Mouse (Mus musculus) heart, embryonic 15.5 days (tissue): Measurements from ENCODE around the gene Dcaf17. TPM values are rescaled to one million over a fixed set of nuclear protein-coding genes. Genes with fewer than 3 reads are reported as not detected.

Source experiments
- ATAC-seq: fragments of 200-750 bp; cut with Nextera tagmentation; replicated peaks from 2 replicates; pipeline ENCODE4 v1.8.0; 2017; ENCODE audit warnings: low read depth, moderate TSS enrichment; ENCODE audit not compliant: insufficient number of reproducible peaks, insufficient read depth, low FRiP score
- H3K27ac ChIP-seq: fragments of 300-500 bp; sonication (generic); 2 replicates; pipeline ENCODE4 v1.5.1; 2015; ENCODE audit warnings: mild to moderate bottlenecking, inconsistent platforms
- H3K27me3 ChIP-seq: fragments of 300-500 bp; sonication (generic); 2 replicates; pipeline ENCODE4 v1.6.1; 2015; ENCODE audit warnings: inconsistent platforms
- H3K36me3 ChIP-seq: fragments of 300-500 bp; sonication (generic); 2 replicates; pipeline ENCODE4 v1.6.1; 2015; ENCODE audit warnings: mild to moderate bottlenecking, inconsistent platforms
- H3K4me1 ChIP-seq: fragments of 300-500 bp; sonication (generic); replicated peaks from 2 replicates; pipeline ENCODE4 v1.6.1; 2015; ENCODE audit warnings: inconsistent platforms
- H3K4me2 ChIP-seq: fragments of 300-500 bp; sonication (generic); 2 replicates; pipeline ENCODE4 v1.6.1; 2015; ENCODE audit warnings: inconsistent platforms, mild to moderate bottlenecking, moderate library complexity
- H3K4me3 ChIP-seq: fragments of 300-500 bp; sonication (generic); 2 replicates; pipeline ENCODE4 v1.5.1; 2015; ENCODE audit warnings: mild to moderate bottlenecking, inconsistent platforms
- H3K9ac ChIP-seq: fragments of 300-500 bp; sonication (generic); 2 replicates; pipeline ENCODE4 v1.6.1; 2015; ENCODE audit warnings: mild to moderate bottlenecking, inconsistent platforms
- H3K9me3 ChIP-seq: fragments of 300-500 bp; sonication (generic); replicated peaks from 2 replicates; pipeline ENCODE4 v1.6.1; 2016; ENCODE audit warnings: inconsistent platforms
- WGBS: fragments of 180-500 bp; shearing (Covaris S2); methylation state at CpG from one replicate; pipeline ENCODE4 v1.1.7; 2015; ENCODE audit warnings: mixed read lengths; 5-methylcytosine and 5-hydroxymethylcytosine counted together
- polyA plus RNA-seq: library from polyadenylated mRNA; unstranded; fragments of >200 nt; fragmentation: Nextera tagmentation; extraction: Ambion mirVana; gene quantifications from 2 replicates; pipeline ENCODE4 v1.2.1, GENCODE M21; 2015

The Dcaf17 gene
- polyA plus RNA-seq, 1 experiment from 2014 or later: 18.5 TPM

DNA sequence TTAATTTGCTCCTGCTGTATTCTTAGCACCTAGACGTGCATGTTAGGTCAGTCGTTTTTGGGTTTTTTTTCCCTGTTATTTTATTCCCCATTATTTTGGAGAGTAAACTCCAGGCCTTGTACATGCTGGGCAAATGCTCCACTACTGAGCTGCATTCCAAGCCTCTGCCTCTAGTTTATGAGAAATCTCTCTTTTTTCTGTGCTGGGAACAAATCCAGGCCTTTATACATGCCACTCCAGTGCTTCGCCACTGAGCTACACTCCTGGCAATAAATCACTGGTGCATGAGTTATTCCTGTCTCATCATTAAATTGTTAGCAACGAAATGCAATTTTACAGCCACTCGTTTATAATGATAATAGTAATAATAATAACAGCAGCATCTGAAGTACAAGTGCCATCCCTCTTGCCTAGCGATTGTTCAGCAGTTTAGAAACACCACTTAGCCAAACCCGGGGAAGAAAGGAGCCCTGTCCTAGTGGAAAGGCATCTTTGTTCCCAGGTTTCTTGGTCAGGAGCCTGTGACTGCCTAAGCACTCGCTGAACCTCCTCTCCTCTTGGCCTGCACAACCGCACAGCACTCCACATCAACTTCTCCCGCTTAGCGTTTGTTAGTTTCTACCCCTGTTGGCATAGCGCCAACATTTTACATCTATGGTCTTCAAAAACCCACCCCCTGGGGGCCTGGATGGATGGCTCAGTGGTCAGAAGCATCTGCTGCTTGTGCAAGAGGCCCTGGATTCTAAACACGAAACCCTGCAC lies 67.3 kb downstream of the Dcaf17 start:
- Histone ChIP-seq H3K9me3 (no peaks in the 10 kb centered on the region), H3K4me1 (peaks cover 19% of the 10 kb centered on the region), H3K4me3 (no peak overlapping the region), H3K9ac (no peak overlapping the region), H3K27ac (no peak overlapping the region), H3K27me3 (peaks cover 19% of the 10 kb centered on the region), H3K36me3 (no peaks in the 10 kb centered on the region), H3K4me2 (no peak overlapping the region)
- 79% methylated on average over 13 of the region's 13 CpGs for WGBS
- no peak for ATAC-seq

GRCm38 (mm10) chr2:71123591-71123990 lies 68.5 kb downstream of the Dcaf17 start:
- no peaks in the 10 kb centered on the region for H3K9me3 ChIP-seq
- H3K27ac ChIP-seq: no peak overlapping the region
- H3K4me3 ChIP-seq: no peak overlapping the region
- peaks cover 8% of the 10 kb centered on the region; the same call in 1 of the 2 replicates for H3K4me1 ChIP-seq
- ATAC-seq: no peak
- WGBS: 37% methylated on average over 2 of the region's 2 CpGs
- H3K36me3 ChIP-seq: no peaks in the 10 kb centered on the region
- no peak overlapping the region for H3K9ac ChIP-seq
- H3K27me3 ChIP-seq: peaks cover 15% of the 10 kb centered on the region
- H3K4me2 ChIP-seq: no peak overlapping the region

DNA sequence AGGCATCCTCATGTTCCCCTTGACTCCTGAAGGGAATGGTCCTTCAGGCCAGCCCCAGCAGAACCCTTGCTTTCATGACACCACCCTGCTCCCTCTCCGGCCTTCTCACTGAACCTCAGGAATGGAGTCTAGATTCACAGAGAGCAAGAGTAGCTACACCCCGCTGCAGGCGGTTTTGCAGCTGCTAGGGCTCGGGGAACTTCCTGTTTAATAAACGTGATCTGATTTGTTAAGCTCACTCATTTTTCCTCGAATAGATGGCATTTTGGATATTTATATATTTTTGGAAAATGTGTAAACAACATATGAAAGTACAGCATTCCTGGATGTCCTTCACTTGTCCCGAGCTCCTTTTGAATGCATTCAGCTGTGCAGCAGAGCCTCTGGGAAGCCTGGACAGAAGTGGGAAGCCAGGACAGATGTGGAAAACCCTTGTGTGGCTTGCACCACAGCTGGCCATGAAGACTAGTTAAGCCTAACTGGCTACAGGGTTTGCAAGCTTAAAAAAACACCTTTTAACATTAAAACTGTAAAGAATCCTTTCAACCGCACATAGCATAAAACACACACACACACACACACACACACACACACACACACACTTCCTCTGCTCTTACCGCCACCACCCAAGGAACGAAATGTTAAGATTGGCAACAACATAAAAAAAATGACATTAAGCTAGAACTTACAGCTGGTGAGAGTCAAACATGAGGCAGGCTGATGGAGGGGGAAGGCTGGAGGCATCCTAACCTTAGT lies 72.8 kb downstream of the Dcaf17 start:
- Histone ChIP-seq H3K9me3 (no peaks in the 10 kb centered on the region), H3K27me3 (no peaks in the 10 kb centered on the region), H3K9ac (no peak overlapping the region), H3K4me2 (no peak overlapping the region), H3K27ac (no peak overlapping the region), H3K4me1 (peaks cover 5% of the 10 kb centered on the region; the same call in 1 of the 2 replicates), H3K36me3 (no peaks in the 10 kb centered on the region), H3K4me3 (no peak overlapping the region)
- 68% methylated on average over 10 of the region's 10 CpGs for WGBS
- ATAC-seq: no peak

DNA sequence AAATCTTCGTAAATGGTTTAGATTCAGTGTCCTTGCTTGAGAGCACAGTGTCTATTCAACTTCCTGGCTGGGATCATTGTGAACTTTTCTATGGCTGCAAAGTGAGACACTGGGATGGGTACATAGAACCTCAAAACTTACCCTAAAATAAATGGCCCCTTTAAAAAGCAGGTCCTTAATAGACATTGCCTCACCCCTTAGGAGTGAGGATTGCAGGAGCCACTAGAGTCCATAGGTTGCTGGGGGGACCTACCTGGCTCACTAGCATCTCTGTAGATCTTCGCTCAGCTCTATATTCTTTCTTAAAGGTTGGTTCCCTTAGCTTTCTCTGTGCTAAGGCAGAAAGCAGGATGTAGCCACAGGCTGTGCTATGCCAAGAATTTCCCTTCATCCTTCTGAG lies 75.2 kb downstream of the Dcaf17 start:
- no peaks in the 10 kb centered on the region for H3K27me3 ChIP-seq
- 88% methylated on average over 2 of the region's 2 CpGs for WGBS
- H3K4me2 ChIP-seq: no peak overlapping the region
- ATAC-seq: no peak
- 0 out of 2 replicates have a peak, but pooled peaks cover 5% of the 10 kb centered on the region for H3K4me1 ChIP-seq
- no peaks in the 10 kb centered on the region for H3K9me3 ChIP-seq
- H3K36me3 ChIP-seq: no peaks in the 10 kb centered on the region
- H3K9ac ChIP-seq: no peak overlapping the region
- no peak overlapping the region for H3K4me3 ChIP-seq
- H3K27ac ChIP-seq: no peak overlapping the region

GRCm38 (mm10) chr2:71131866-71132496 lies 76.9 kb downstream of the Dcaf17 start:
- no peak overlapping the region for H3K4me3 ChIP-seq

GRCm38 (mm10) chr2:71134041-71134505 lies 78.9 kb downstream of the Dcaf17 start:
- H3K4me2 ChIP-seq: no peak overlapping the region
- H3K4me1 ChIP-seq: 0 out of 2 replicates have a peak, but pooled peaks cover 5% of the 10 kb centered on the region
- H3K27me3 ChIP-seq: no peaks in the 10 kb centered on the region
- no peaks in the 10 kb centered on the region for H3K9me3 ChIP-seq
- no peak overlapping the region for H3K27ac ChIP-seq
- no peak overlapping the region for H3K4me3 ChIP-seq
- WGBS: 56% methylated on average over 9 of the region's 9 CpGs
- H3K36me3 ChIP-seq: no peaks in the 10 kb centered on the region
- no peak for ATAC-seq
- no peak overlapping the region for H3K9ac ChIP-seq

More at GRCm38 (mm10) chr2:71131866-71132496, 76.9 kb downstream of the Dcaf17 start:
- WGBS: 68% methylated on average over 3 of the region's 3 CpGs
- Histone ChIP-seq H3K36me3 (no peaks in the 10 kb centered on the region), H3K9ac (no peak overlapping the region), H3K9me3 (no peaks in the 10 kb centered on the region), H3K27me3 (no peaks in the 10 kb centered on the region), H3K27ac (no peak overlapping the region), H3K4me2 (no peak overlapping the region), H3K4me1 (0 out of 2 replicates have a peak, but pooled peaks cover 5% of the 10 kb centered on the region)
- ATAC-seq: no peak

- Histone ChIP-seq H3K36me3 (no peaks in the 10 kb centered on the region), H3K9ac (no peak overlapping the region), H3K4me2 (no peak overlapping the region), H3K27me3 (no peaks in the 10 kb centered on the region), H3K27ac (no peak overlapping the region), H3K4me3 (no peak overlapping the region), H3K4me1 (0 out of 2 replicates have a peak, but pooled peaks cover 5% of the 10 kb centered on the region), H3K9me3 (no peaks in the 10 kb centered on the region)
- 77% methylated on average over 5 of the region's 5 CpGs for WGBS
- ATAC-seq: no peak
These were observed 79.7 kb downstream of the Dcaf17 start for GRCm38 (mm10) chr2:71134836-71135235.

DNA sequence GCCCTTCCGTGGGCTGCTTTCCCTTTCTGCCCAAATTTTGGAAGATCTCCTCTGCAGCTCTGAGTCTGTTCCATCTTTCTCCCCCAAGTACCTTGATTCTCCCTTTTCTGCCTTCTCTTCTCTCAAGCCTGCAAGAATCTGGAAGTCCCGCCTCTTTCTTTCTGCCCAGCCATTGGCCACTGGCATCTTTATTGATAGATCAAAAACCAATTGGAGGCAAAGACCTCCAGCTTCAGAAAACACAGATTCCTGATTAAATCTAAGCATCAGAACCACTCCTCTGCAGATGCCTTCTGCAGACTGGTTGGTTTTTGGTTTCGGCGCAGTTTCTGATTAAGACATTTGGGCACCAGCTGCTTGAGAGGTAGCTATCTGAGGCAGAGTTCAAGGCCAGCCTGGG lies 85.5 kb downstream of the Dcaf17 start:
- ATAC-seq: no peak
- no peaks in the 10 kb centered on the region for H3K27me3 ChIP-seq
- H3K9ac ChIP-seq: no peak overlapping the region
- H3K4me3 ChIP-seq: no peak overlapping the region
- H3K27ac ChIP-seq: no peak overlapping the region
- WGBS: 64% methylated on average over 4 of the region's 4 CpGs
- H3K36me3 ChIP-seq: no peaks in the 10 kb centered on the region
- no peak overlapping the region for H3K4me2 ChIP-seq
- H3K9me3 ChIP-seq: no peaks in the 10 kb centered on the region
- H3K4me1 ChIP-seq: no peaks in the 10 kb centered on the region

DNA sequence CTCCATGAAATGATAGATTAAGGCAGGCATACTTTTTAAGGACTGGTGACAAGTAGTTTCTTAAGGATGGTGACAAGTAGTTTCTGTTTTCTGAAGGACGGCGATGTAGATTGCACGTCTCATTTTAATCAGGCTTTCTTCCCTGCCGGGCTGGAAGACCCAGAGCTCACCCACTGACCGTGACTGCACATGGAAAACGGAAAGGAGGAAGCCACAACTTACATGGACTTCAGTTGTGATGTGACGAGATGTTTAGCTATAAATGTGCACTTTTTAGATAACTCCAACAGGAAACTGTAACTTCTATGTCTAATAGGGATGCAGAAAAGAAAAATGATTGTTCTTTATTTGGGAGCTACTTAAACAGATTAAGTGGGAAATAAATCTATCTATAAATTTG lies 87.3 kb downstream of the Dcaf17 start:
- no peak overlapping the region for H3K4me3 ChIP-seq
- no peak overlapping the region for H3K9ac ChIP-seq
- no peak overlapping the region for H3K27ac ChIP-seq
- H3K4me2 ChIP-seq: no peak overlapping the region
- no peaks in the 10 kb centered on the region for H3K4me1 ChIP-seq
- H3K27me3 ChIP-seq: no peaks in the 10 kb centered on the region
- 46% methylated on average over 7 of the region's 7 CpGs for WGBS
- ATAC-seq: no peak
- H3K36me3 ChIP-seq: no peaks in the 10 kb centered on the region
- H3K9me3 ChIP-seq: no peaks in the 10 kb centered on the region

- no peak overlapping the region for H3K9ac ChIP-seq
- no peak overlapping the region for H3K4me2 ChIP-seq
- H3K4me1 ChIP-seq: no peaks in the 10 kb centered on the region
- no peaks in the 10 kb centered on the region for H3K9me3 ChIP-seq
- H3K4me3 ChIP-seq: no peak overlapping the region
- WGBS: 68% methylated on average over 4 of the region's 4 CpGs
- H3K27ac ChIP-seq: no peak overlapping the region
- ATAC-seq: no peak
- H3K36me3 ChIP-seq: no peaks in the 10 kb centered on the region
- no peaks in the 10 kb centered on the region for H3K27me3 ChIP-seq
These were observed 90.7 kb downstream of the Dcaf17 start for GRCm38 (mm10) chr2:71145853-71146252.

DNA sequence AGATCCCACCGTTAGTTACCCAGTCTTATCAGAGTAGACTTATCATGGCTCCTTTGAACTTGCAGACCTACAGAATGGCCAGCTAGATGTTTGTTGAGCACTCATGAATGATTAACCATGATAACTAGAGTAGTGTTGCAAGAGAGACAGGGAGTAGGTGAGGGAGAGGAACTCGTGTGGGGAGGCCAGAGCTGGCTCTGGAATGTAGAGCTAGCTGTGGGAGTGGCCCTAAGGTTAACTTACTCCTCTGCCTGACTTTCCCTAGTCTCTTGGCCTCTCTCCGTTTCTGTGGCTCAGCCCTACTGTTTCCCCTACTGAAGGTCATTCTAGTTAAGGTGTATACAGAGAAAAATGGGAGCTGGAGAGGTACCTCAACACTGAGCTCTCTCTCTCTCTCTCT lies 91.1 kb downstream of the Dcaf17 start:
- Histone ChIP-seq H3K4me1 (0 out of 2 replicates have a peak, but pooled peaks cover under 1% of the 10 kb centered on the region), H3K4me3 (no peak overlapping the region), H3K9ac (no peak overlapping the region), H3K9me3 (no peaks in the 10 kb centered on the region), H3K27me3 (no peaks in the 10 kb centered on the region), H3K36me3 (no peaks in the 10 kb centered on the region), H3K4me2 (no peak overlapping the region), H3K27ac (no peak overlapping the region)
- 23% methylated on average over 3 of the region's 3 CpGs for WGBS
- ATAC-seq: no peak
